Mouse (Mus musculus) embryonic facial prominence, embryonic 14.5 days (tissue): ENCODE measurements at regions not wholly inside any gene's neighbourhood (a gene's known extent, or its start where the extent isn't known, plus 50 kb on each side); places are given as distances from the start of the nearest gene placed in this dataset.

Experiments
- ATAC-seq: fragments of 200-750 bp; cut with Nextera tagmentation; 2 replicates; pipeline ENCODE4 v1.8.0; 2017; ENCODE audit warnings: low read depth, moderate number of reproducible peaks, moderate TSS enrichment
- DNase-seq: peaks from one replicate; pipeline ENCODE4 v3.0.0-alpha.2; 2015; ENCODE audit warnings: low spot score
- H3K27ac ChIP-seq: fragments of 300-500 bp; sonication (generic); replicated peaks from 2 replicates; pipeline ENCODE4 v1.5.1; 2014; ENCODE audit warnings: low read depth, mild to moderate bottlenecking, low read length, moderate library complexity
- H3K27me3 ChIP-seq: fragments of 300-500 bp; sonication (generic); replicated peaks from 2 replicates; pipeline ENCODE4 v1.6.1; 2014; ENCODE audit warnings: low read length; ENCODE audit not compliant: control insufficient read depth, insufficient read depth
- H3K36me3 ChIP-seq: fragments of 300-500 bp; sonication (generic); 2 replicates; pipeline ENCODE4 v1.6.1; 2014; ENCODE audit warnings: low read length, mixed read lengths; ENCODE audit not compliant: control insufficient read depth, insufficient read depth
- H3K4me1 ChIP-seq: fragments of 300-500 bp; sonication (generic); 2 replicates; pipeline ENCODE4 v1.6.1; 2014; ENCODE audit warnings: antibody characterized with exemption, low read length; ENCODE audit not compliant: control insufficient read depth, insufficient read depth
- H3K4me2 ChIP-seq: fragments of 300-500 bp; sonication (generic); 2 replicates; pipeline ENCODE4 v1.6.1; 2014; ENCODE audit warnings: low read depth, mild to moderate bottlenecking, low read length, moderate library complexity, mixed read lengths
- H3K4me3 ChIP-seq: fragments of 300-500 bp; sonication (generic); 2 replicates; pipeline ENCODE4 v1.5.1; 2014; ENCODE audit warnings: low read depth, mild to moderate bottlenecking, low read length
- H3K9ac ChIP-seq: fragments of 300-500 bp; sonication (generic); 2 replicates; pipeline ENCODE4 v1.6.1; 2014; ENCODE audit warnings: low read depth, mild to moderate bottlenecking, low read length, moderate library complexity, mixed read lengths
- H3K9me3 ChIP-seq: fragments of 300-500 bp; sonication (generic); 2 replicates; pipeline ENCODE4 v1.6.1; 2016; ENCODE audit warnings: low read length; ENCODE audit not compliant: control insufficient read depth
- WGBS: fragments of 180-500 bp; shearing (Covaris S2); extraction: QIAGEN DNeasy Blood & Tissue Kit; methylation state at CpG from one replicate; pipeline ENCODE4 v1.1.7; 2014; 5-methylcytosine and 5-hydroxymethylcytosine counted together

- ATAC-seq: no peak
- DNase-seq: no peak
- Histone ChIP-seq H3K27me3 (no peaks in the 10 kb centered on the region), H3K4me3 (no peak overlapping the region), H3K9ac (no peak overlapping the region), H3K4me2 (no peak overlapping the region), H3K27ac (peak overlapping the region; percentile 8; the same call in 1 of the 2 replicates), H3K36me3 (no peaks in the 10 kb centered on the region), H3K9me3 (no peaks in the 10 kb centered on the region), H3K4me1 (peaks cover 33% of the 10 kb centered on the region)
- 68% methylated on average over 4 of the region's 4 CpGs for WGBS
Observed at GRCm38 (mm10) chr11:105510626-105511025, 54.1 kb upstream of the March10 start.

GRCm38 (mm10) chr11:105510056-105510455 lies 53.5 kb upstream of the March10 start:
- Histone ChIP-seq H3K4me3 (no peak overlapping the region), H3K27ac (0 out of 2 replicates have a peak overlapping the region, but pooled peaks have one; percentile 2), H3K9me3 (no peaks in the 10 kb centered on the region), H3K9ac (no peak overlapping the region), H3K27me3 (no peaks in the 10 kb centered on the region), H3K4me1 (peaks cover 33% of the 10 kb centered on the region), H3K36me3 (no peaks in the 10 kb centered on the region), H3K4me2 (no peak overlapping the region)
- 48% methylated on average over 7 of the region's 7 CpGs for WGBS
- ATAC-seq (no peak; the same call in 1 of the 2 replicates), DNase-seq (peak; percentile 64)

GRCm38 (mm10) chr11:105508660-105509038 lies 52.1 kb upstream of the March10 start:
- WGBS: 66% methylated on average over 7 of the region's 7 CpGs
- Histone ChIP-seq H3K9ac (no peak overlapping the region), H3K4me3 (no peak overlapping the region), H3K36me3 (no peaks in the 10 kb centered on the region), H3K4me1 (peaks cover 33% of the 10 kb centered on the region), H3K4me2 (no peak overlapping the region), H3K9me3 (no peaks in the 10 kb centered on the region), H3K27ac (peak overlapping the region; percentile 46; the same call in 1 of the 2 replicates), H3K27me3 (no peaks in the 10 kb centered on the region)
- ATAC-seq: no peak; the same call in 1 of the 2 replicates
- DNase-seq: no peak

GRCm38 (mm10) chr11:105507972-105508659 lies 51.6 kb upstream of the March10 start:
- H3K4me1 ChIP-seq: peaks cover 32% of the 10 kb centered on the region
- H3K36me3 ChIP-seq: no peaks in the 10 kb centered on the region
- H3K9ac ChIP-seq: no peak overlapping the region
- peak; percentile 74 for ATAC-seq
- H3K27me3 ChIP-seq: no peaks in the 10 kb centered on the region
- H3K4me2 ChIP-seq: peak overlapping the region; percentile 13
- H3K27ac ChIP-seq: peak overlapping the region; percentile 53; the same call in 1 of the 2 replicates
- no peak overlapping the region for H3K4me3 ChIP-seq
- H3K9me3 ChIP-seq: no peaks in the 10 kb centered on the region
- 7% methylated on average over 6 of the region's 6 CpGs for WGBS
- DNase-seq: peak; percentile 87

GRCm38 (mm10) chr11:105507332-105507971 lies 50.9 kb upstream of the March10 start:
- no peak overlapping the region for H3K9ac ChIP-seq
- peak overlapping the region; percentile 53; the same call in 1 of the 2 replicates for H3K27ac ChIP-seq
- WGBS: 13% methylated on average over 8 of the region's 8 CpGs
- H3K4me3 ChIP-seq: no peak overlapping the region
- H3K4me1 ChIP-seq: peaks cover 30% of the 10 kb centered on the region
- peak; percentile 55; the same call in 1 of the 2 replicates for ATAC-seq
- no peaks in the 10 kb centered on the region for H3K9me3 ChIP-seq
- H3K4me2 ChIP-seq: peak overlapping the region; percentile 13; the same call in 1 of the 2 replicates
- no peaks in the 10 kb centered on the region for H3K36me3 ChIP-seq
- H3K27me3 ChIP-seq: no peaks in the 10 kb centered on the region
- peak; percentile 89 for DNase-seq
